Mouse (Mus musculus): Measurements from ENCODE around the gene 4931428L18Rik.
"Not testable (repeated sequence)": the region's sequence is repeated elsewhere in the genome, so short reads cannot be mapped to it uniquely, and the experiment has no call there.

Gene 4931428L18Rik

GRCm38 (mm10) chr1:31059806-31060205 lies 162.7 kb downstream of the 4931428L18Rik start:
- in situ Hi-C loops (cut with MboI, MseI): no loop called here

- in situ Hi-C loops (cut with MboI, MseI): no loop called here
Measured at GRCm38 (mm10) chr1:31058861-31059351, 163.6 kb downstream of the 4931428L18Rik start.

GRCm38 (mm10) chr1:31058196-31058595 lies 164.3 kb downstream of the 4931428L18Rik start:
- in situ Hi-C loops (cut with MboI, MseI): no loop called here

- in situ Hi-C loops (cut with MboI, MseI): no loop called here
Measured at GRCm38 (mm10) chr1:31051370-31051921, 171.0 kb downstream of the 4931428L18Rik start.

GRCm38 (mm10) chr1:31049954-31050652 lies 172.4 kb downstream of the 4931428L18Rik start:
- in situ Hi-C loops (cut with MboI, MseI): no loop called here

- in situ Hi-C loops (cut with MboI, MseI): no loop called here
Measured at GRCm38 (mm10) chr1:31043208-31043607, 179.3 kb downstream of the 4931428L18Rik start.

GRCm38 (mm10) chr1:31042793-31043192 lies 179.7 kb downstream of the 4931428L18Rik start:
- in situ Hi-C loops (cut with MboI, MseI): no loop called here

GRCm38 (mm10) chr1:31033851-31034534 lies 188.5 kb downstream of the 4931428L18Rik start:
- in situ Hi-C loops (cut with MboI, MseI): no loop called here

GRCm38 (mm10) chr1:31032351-31032750 lies 190.1 kb downstream of the 4931428L18Rik start:
- in situ Hi-C loops (cut with MboI, MseI): no loop called here

GRCm38 (mm10) chr1:31023173-31023572 lies 199.3 kb downstream of the 4931428L18Rik start:
- in situ Hi-C loops (cut with MboI, MseI): no loop called here

- in situ Hi-C loops (cut with MboI, MseI): no loop called here
Measured at GRCm38 (mm10) chr1:31019283-31019682, 203.2 kb downstream of the 4931428L18Rik start.

GRCm38 (mm10) chr1:31017377-31017776 lies 205.1 kb downstream of the 4931428L18Rik start:
- in situ Hi-C loops (cut with MboI, MseI): no loop called here

- in situ Hi-C loops (cut with MboI, MseI): no loop called here
Measured at GRCm38 (mm10) chr1:31016068-31016467, 206.4 kb downstream of the 4931428L18Rik start.

GRCm38 (mm10) chr1:31015261-31015660 lies 207.2 kb downstream of the 4931428L18Rik start:
- in situ Hi-C loops (cut with MboI, MseI): no loop called here

GRCm38 (mm10) chr1:30977868-30978267 lies 244.6 kb downstream of the 4931428L18Rik start, which contains the start of gene AC153137.1:
Gene AC153137.1 (minus strand): TSS chr1:30977968.
- in situ Hi-C loops (cut with MboI, MseI): not testable (repeated sequence)

- in situ Hi-C loops (cut with MboI, MseI): not testable (repeated sequence)
Measured at GRCm38 (mm10) chr1:30977239-30977638, 245.2 kb downstream of the 4931428L18Rik start.

- in situ Hi-C loops (cut with MboI, MseI): loop anchor here in 1 of 2 experiments (5.0 kb wide), 1 partner anchor 69 kb away; no protein-coding TSS in a partner anchor
Measured at GRCm38 (mm10) chr1:30951795-30952194, 270.7 kb downstream of the 4931428L18Rik start.

GRCm38 (mm10) chr1:30950456-30950835 lies 272.0 kb downstream of the 4931428L18Rik start:
- in situ Hi-C loops (cut with MboI, MseI): loop anchor here in 1 of 2 experiments (5.0 kb wide), 1 partner anchor 68 kb away; no protein-coding TSS in a partner anchor

- in situ Hi-C loops (cut with MboI, MseI): loop anchor here in 1 of 2 experiments (5.0 kb wide), 1 partner anchor 68 kb away; no protein-coding TSS in a partner anchor
Measured at GRCm38 (mm10) chr1:30949710-30950455, 272.6 kb downstream of the 4931428L18Rik start.

- in situ Hi-C loops (cut with MboI, MseI): no loop called here
Measured at GRCm38 (mm10) chr1:30948950-30949639, 273.4 kb downstream of the 4931428L18Rik start.

Measured in T-helper 17 cell (primary cell).